Mouse (Mus musculus) erythroblast, adult 5-6 weeks (primary cell): Measurements from ENCODE around the gene Plekha4. TPM values are rescaled to one million over a fixed set of nuclear protein-coding genes. Genes with fewer than 3 reads are reported as not detected.

Experiments
- ATAC-seq: replicated peaks from 2 replicates; pipeline ENCODE4 v1.8.0; 2016; ENCODE audit warnings: moderate number of reproducible peaks, mild to moderate bottlenecking, moderate TSS enrichment, inconsistent platforms; ENCODE audit not compliant: poor library complexity, low FRiP score, severe bottlenecking
- total RNA-seq, 2 experiments: library from RNA; stranded (forward) in 1 of 2; stranded (reverse) in 1 of 2; fragments of 150-400 nt in 1 of 2; fragments of 200-764, 138-1000 nt in 1 of 2; gene quantifications; 2 replicates each; pipeline versions ENCODE4 v1.2.3 to v1.2.4; 2015 to 2017; ENCODE audit warnings: low replicate concordance in 2 of 2

Plekha4 gene
- total RNA-seq, 2 experiments from 2014 or later, result 2.8 TPM; not detected in 1

- no peak for ATAC-seq
Measured at GRCm38 (mm10) chr7:45597013-45597412, 70.9 kb downstream of the Plekha4 start.

GRCm38 (mm10) chr7:45597527-45597926 is 71.4 kb downstream of the Plekha4 start:
- ATAC-seq, result no peak

- no peak for ATAC-seq
Measured at GRCm38 (mm10) chr7:45598960-45599879, 73.1 kb downstream of the Plekha4 start.

Other genes starting within 250 kb of the Plekha4 start
Only the 30 nearest of the 34 such genes appear.
- not detected in 2 replicates for gene Hrc, start 191.0 kb upstream of the Plekha4 start, total RNA-seq (2015; ENCODE audit: low replicate concordance)
- not detected in 2 replicates for gene Hrc, start 191.0 kb upstream of the Plekha4 start, total RNA-seq (2017; ENCODE audit: low replicate concordance)
- 1.9 TPM in 1 of 2 replicates, not detected in the other for gene Ppfia3, start 159.3 kb upstream of the Plekha4 start, total RNA-seq (2015; ENCODE audit: low replicate concordance)
- gene Ppfia3, start 159.3 kb upstream of the Plekha4 start, total RNA-seq (2017; ENCODE audit: low replicate concordance), result 0.26 TPM in 1 of 2 replicates, not detected in the other
- gene Lin7b, start 155.7 kb upstream of the Plekha4 start, total RNA-seq (2015; ENCODE audit: low replicate concordance), result 1.5 TPM in 1 of 2 replicates, not detected in the other
- 5.4 TPM in 1 of 2 replicates, not detected in the other for gene Lin7b, start 155.7 kb upstream of the Plekha4 start, total RNA-seq (2017; ENCODE audit: low replicate concordance)
- gene Snrnp70, start 130.6 kb upstream of the Plekha4 start, total RNA-seq (2015; ENCODE audit: low replicate concordance), result 50.5 and 70.2 TPM in 2 replicates
- 169 and 259 TPM in 2 replicates for gene Snrnp70, start 130.6 kb upstream of the Plekha4 start, total RNA-seq (2017; ENCODE audit: low replicate concordance)
- not detected in 2 replicates for gene Kcna7, start 120.7 kb upstream of the Plekha4 start, total RNA-seq (2015; ENCODE audit: low replicate concordance)
- not detected in 2 replicates for gene Kcna7, start 120.7 kb upstream of the Plekha4 start, total RNA-seq (2017; ENCODE audit: low replicate concordance)
- gene Ntf5, start 112.6 kb upstream of the Plekha4 start, total RNA-seq (2015; ENCODE audit: low replicate concordance), result not detected in 2 replicates
- gene Ntf5, start 112.6 kb upstream of the Plekha4 start, total RNA-seq (2017; ENCODE audit: low replicate concordance), result not detected in 2 replicates
- gene Lhb, start 105.5 kb upstream of the Plekha4 start, total RNA-seq (2015; ENCODE audit: low replicate concordance), result not detected in 2 replicates
- not detected in 2 replicates for gene Lhb, start 105.5 kb upstream of the Plekha4 start, total RNA-seq (2017; ENCODE audit: low replicate concordance)
- 11.7 and 13.2 TPM in 2 replicates for gene Gys1, start 91.5 kb upstream of the Plekha4 start, total RNA-seq (2015; ENCODE audit: low replicate concordance)
- gene Gys1, start 91.5 kb upstream of the Plekha4 start, total RNA-seq (2017; ENCODE audit: low replicate concordance), result 4.6 and 8.9 TPM in 2 replicates
- 54.1 and 63.4 TPM in 2 replicates for gene Ruvbl2, start 88.2 kb upstream of the Plekha4 start, total RNA-seq (2015; ENCODE audit: low replicate concordance)
- gene Ruvbl2, start 88.2 kb upstream of the Plekha4 start, total RNA-seq (2017; ENCODE audit: low replicate concordance), result 23.1 and 50.1 TPM in 2 replicates
- gene Ftl1, start 66.4 kb upstream of the Plekha4 start, total RNA-seq (2015; ENCODE audit: low replicate concordance), result 1,430 and 1,622 TPM in 2 replicates
- gene Ftl1, start 66.4 kb upstream of the Plekha4 start, total RNA-seq (2017; ENCODE audit: low replicate concordance), result 705 and 987 TPM in 2 replicates
- 8.6 and 12.7 TPM in 2 replicates for gene Bax, start 59.4 kb upstream of the Plekha4 start, total RNA-seq (2015; ENCODE audit: low replicate concordance)
- 9.7 and 11.8 TPM in 2 replicates for gene Bax, start 59.4 kb upstream of the Plekha4 start, total RNA-seq (2017; ENCODE audit: low replicate concordance)
- not detected in 2 replicates for gene Tulp2, start 44.5 kb upstream of the Plekha4 start, total RNA-seq (2015; ENCODE audit: low replicate concordance)
- gene Tulp2, start 44.5 kb upstream of the Plekha4 start, total RNA-seq (2017; ENCODE audit: low replicate concordance), result 0.42 TPM in 1 of 2 replicates, not detected in the other
- gene Gm45808, start 39.5 kb upstream of the Plekha4 start, total RNA-seq (2015; ENCODE audit: low replicate concordance), result not detected in 2 replicates
- not detected in 2 replicates for gene Gm45808, start 39.5 kb upstream of the Plekha4 start, total RNA-seq (2017; ENCODE audit: low replicate concordance)
- gene Dhdh, start 37.5 kb upstream of the Plekha4 start, total RNA-seq (2015; ENCODE audit: low replicate concordance), result 3.3 TPM in 2 replicates
- 2.1 and 2.3 TPM in 2 replicates for gene Dhdh, start 37.5 kb upstream of the Plekha4 start, total RNA-seq (2017; ENCODE audit: low replicate concordance)
- gene Nucb1, start 15.9 kb upstream of the Plekha4 start, total RNA-seq (2015; ENCODE audit: low replicate concordance), result 83.0 and 88.6 TPM in 2 replicates
- gene Nucb1, start 15.9 kb upstream of the Plekha4 start, total RNA-seq (2017; ENCODE audit: low replicate concordance), result 487 and 671 TPM in 2 replicates
- 1,095 and 1,392 TPM in 2 replicates for gene Ppp1r15a, start 62 bp upstream of the Plekha4 start, total RNA-seq (2015; ENCODE audit: low replicate concordance)
- gene Ppp1r15a, start 62 bp upstream of the Plekha4 start, total RNA-seq (2017; ENCODE audit: low replicate concordance), result 1,351 and 1,490 TPM in 2 replicates
- gene Hsd17b14, start 28.6 kb downstream of the Plekha4 start, total RNA-seq (2015; ENCODE audit: low replicate concordance), result not detected in 2 replicates
- gene Hsd17b14, start 28.6 kb downstream of the Plekha4 start, total RNA-seq (2017; ENCODE audit: low replicate concordance), result not detected in 2 replicates
- gene Bcat2, start 43.8 kb downstream of the Plekha4 start, total RNA-seq (2015; ENCODE audit: low replicate concordance), result 5.8 and 9.0 TPM in 2 replicates
- gene Bcat2, start 43.8 kb downstream of the Plekha4 start, total RNA-seq (2017; ENCODE audit: low replicate concordance), result 10.7 and 11.2 TPM in 2 replicates
- gene Fgf21, start 89.2 kb downstream of the Plekha4 start, total RNA-seq (2015; ENCODE audit: low replicate concordance), result not detected in 2 replicates
- not detected in 2 replicates for gene Fgf21, start 89.2 kb downstream of the Plekha4 start, total RNA-seq (2017; ENCODE audit: low replicate concordance)
- not detected in 2 replicates for gene Fut1, start 91.0 kb downstream of the Plekha4 start, total RNA-seq (2015; ENCODE audit: low replicate concordance)
- gene Fut1, start 91.0 kb downstream of the Plekha4 start, total RNA-seq (2017; ENCODE audit: low replicate concordance), result not detected in 2 replicates
- gene Izumo1, start 95.5 kb downstream of the Plekha4 start, total RNA-seq (2015; ENCODE audit: low replicate concordance), result not detected in 2 replicates
- not detected in 2 replicates for gene Izumo1, start 95.5 kb downstream of the Plekha4 start, total RNA-seq (2017; ENCODE audit: low replicate concordance)
- gene Rasip1, start 101.2 kb downstream of the Plekha4 start, total RNA-seq (2015; ENCODE audit: low replicate concordance), result not detected in 2 replicates
- gene Rasip1, start 101.2 kb downstream of the Plekha4 start, total RNA-seq (2017; ENCODE audit: low replicate concordance), result not detected in 2 replicates
- gene Mamstr, start 113.6 kb downstream of the Plekha4 start, total RNA-seq (2015; ENCODE audit: low replicate concordance), result not detected in 2 replicates
- not detected in 2 replicates for gene Mamstr, start 113.6 kb downstream of the Plekha4 start, total RNA-seq (2017; ENCODE audit: low replicate concordance)
- gene Fut2, start 140.1 kb downstream of the Plekha4 start, total RNA-seq (2015; ENCODE audit: low replicate concordance), result not detected in 2 replicates
- gene Fut2, start 140.1 kb downstream of the Plekha4 start, total RNA-seq (2017; ENCODE audit: low replicate concordance), result not detected in 2 replicates
- gene Ntn5, start 157.7 kb downstream of the Plekha4 start, total RNA-seq (2015; ENCODE audit: low replicate concordance), result not detected in 2 replicates
- gene Ntn5, start 157.7 kb downstream of the Plekha4 start, total RNA-seq (2017; ENCODE audit: low replicate concordance), result not detected in 2 replicates
- not detected in 2 replicates for gene Sec1, start 168.1 kb downstream of the Plekha4 start, total RNA-seq (2015; ENCODE audit: low replicate concordance)
- not detected in 2 replicates for gene Sec1, start 168.1 kb downstream of the Plekha4 start, total RNA-seq (2017; ENCODE audit: low replicate concordance)
- not detected in 2 replicates for gene Car11, start 173.5 kb downstream of the Plekha4 start, total RNA-seq (2015; ENCODE audit: low replicate concordance)
- not detected in 2 replicates for gene Car11, start 173.5 kb downstream of the Plekha4 start, total RNA-seq (2017; ENCODE audit: low replicate concordance)
- 1.5 and 1.9 TPM in 2 replicates for gene Dbp, start 178.8 kb downstream of the Plekha4 start, total RNA-seq (2015; ENCODE audit: low replicate concordance)
- gene Dbp, start 178.8 kb downstream of the Plekha4 start, total RNA-seq (2017; ENCODE audit: low replicate concordance), result 0.77 and 2.2 TPM in 2 replicates
- gene Rpl18, start 189.1 kb downstream of the Plekha4 start, total RNA-seq (2015; ENCODE audit: low replicate concordance), result 423 and 424 TPM in 2 replicates
- 286 and 289 TPM in 2 replicates for gene Rpl18, start 189.1 kb downstream of the Plekha4 start, total RNA-seq (2017; ENCODE audit: low replicate concordance)
- gene Sphk2, start 191.7 kb downstream of the Plekha4 start, total RNA-seq (2015; ENCODE audit: low replicate concordance), result 4.6 and 7.9 TPM in 2 replicates
- 2.1 and 2.6 TPM in 2 replicates for gene Sphk2, start 191.7 kb downstream of the Plekha4 start, total RNA-seq (2017; ENCODE audit: low replicate concordance)